Mouse (Mus musculus): ENCODE measurements around the gene Zfp174. TPM values are rescaled to one million over a fixed set of nuclear protein-coding genes. Genes with fewer than 3 reads are reported as not detected.
A peak's percentile ranks its signal among the peaks of the same experiment; 100 is the strongest.
"Not testable (repeated sequence)": the region's sequence is repeated elsewhere in the genome, so short reads cannot be mapped to it uniquely, and the experiment has no call there.

The Zfp174 gene
- 1.9 TPM in 2 replicates for polyA plus RNA-seq (2016; fragmentation: Nextera tagmentation; extraction: Ambion mirVana)

DNA sequence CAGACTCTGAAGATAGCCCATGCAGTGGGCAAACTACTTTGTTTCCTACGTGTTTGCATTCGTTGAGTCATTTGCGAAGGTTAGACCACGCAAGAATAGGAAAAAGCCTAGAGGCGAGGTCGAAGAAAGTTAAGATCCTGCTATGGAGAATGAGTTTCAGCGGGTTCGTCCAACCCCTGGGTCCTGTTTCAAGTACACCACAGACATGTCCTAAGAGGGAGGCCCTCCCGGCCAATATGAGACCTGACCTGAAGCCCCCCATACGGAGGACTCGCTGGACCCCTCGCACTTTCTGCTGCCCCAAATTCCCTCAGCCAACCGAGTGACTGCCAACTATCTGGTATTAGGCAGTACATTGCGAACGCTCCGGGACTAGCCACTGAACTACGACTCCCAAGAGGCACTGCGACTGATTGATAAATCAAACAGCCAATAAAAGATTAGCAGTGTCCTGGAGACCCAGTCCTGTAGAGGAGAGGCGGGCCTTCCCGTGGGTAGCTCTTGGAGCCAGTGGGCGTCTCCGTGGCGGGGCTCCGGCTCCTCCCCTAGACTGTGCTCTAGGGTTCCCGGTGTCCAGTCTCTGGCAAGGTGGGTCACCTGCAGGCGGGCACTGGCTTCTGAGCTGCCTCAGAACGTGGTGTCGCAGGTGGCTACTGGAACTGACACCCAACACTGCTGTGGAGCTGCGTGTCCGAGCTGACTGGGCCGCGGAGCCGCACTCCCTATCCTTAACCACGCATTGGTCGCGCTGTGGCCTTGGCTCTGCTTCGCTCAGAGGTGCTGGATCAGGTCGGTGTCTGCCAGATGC lies at the start of gene Zfp174:
Gene Zfp174, plus strand, starts transcription at position 558 of the 808 bp plus-strand sequence.
- H3K4me3 ChIP-seq (replicated peaks): peak within 1 kb of the TSS; percentile 70
- H3K36me3 ChIP-seq: no peaks in the 10 kb centered on the region
- no peaks in the 10 kb centered on the region; the same call in 1 of the 2 replicates for H3K4me1 ChIP-seq (replicated peaks)
- H3K27me3 ChIP-seq: no peaks in the 10 kb centered on the region
- no peaks in the 10 kb centered on the region for H3K9me3 ChIP-seq
- ATAC-seq (ENCODE audit: insufficient number of reproducible peaks, insufficient read depth, low FRiP score, low TSS enrichment, low read depth): peak; percentile 100
- 4% methylated on average over 38 of the region's 38 CpGs for WGBS
- peak within 1 kb of the TSS; percentile 66 for H3K9ac ChIP-seq (replicated peaks)
- 0 out of 2 replicates have a peak within 1 kb of the TSS, but pooled peaks have one; percentile 31 for H3K27ac ChIP-seq
- peak within 1 kb of the TSS; percentile 63 for H3K4me2 ChIP-seq

DNA sequence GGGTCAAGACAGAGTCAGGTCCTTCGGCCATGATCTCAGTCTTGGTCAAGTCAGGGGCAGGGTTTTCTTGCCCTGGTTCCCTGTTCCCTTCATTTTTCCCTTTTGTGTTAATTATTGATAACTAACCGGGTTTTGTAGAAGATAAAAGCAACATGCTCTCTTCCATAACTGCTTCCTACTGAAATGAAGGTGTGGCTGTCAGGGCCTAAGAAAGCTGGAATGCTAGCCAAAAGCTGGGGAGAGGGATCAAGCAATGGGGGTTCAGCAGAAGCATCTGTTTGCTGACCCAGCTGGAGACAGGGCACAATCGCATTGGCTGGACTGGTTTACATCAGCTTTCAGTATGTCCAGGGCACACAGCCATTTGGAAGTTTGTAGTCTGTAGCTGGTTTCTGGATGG lies 38.9 kb upstream of the Zfp174 start:
- Histone ChIP-seq H3K27ac (no peak overlapping the region), H3K9ac (replicated peaks) (no peak overlapping the region), H3K4me3 (replicated peaks) (no peak overlapping the region), H3K4me2 (no peak overlapping the region), H3K27me3 (no peaks in the 10 kb centered on the region), H3K36me3 (no peaks in the 10 kb centered on the region), H3K9me3 (0 out of 2 replicates have a peak, but pooled peaks cover 5% of the 10 kb centered on the region), H3K4me1 (replicated peaks) (no peaks in the 10 kb centered on the region)
- ATAC-seq (ENCODE audit: insufficient number of reproducible peaks, insufficient read depth, low FRiP score, low TSS enrichment, low read depth): no peak
- 90% methylated on average over 3 of the region's 3 CpGs for WGBS

DNA sequence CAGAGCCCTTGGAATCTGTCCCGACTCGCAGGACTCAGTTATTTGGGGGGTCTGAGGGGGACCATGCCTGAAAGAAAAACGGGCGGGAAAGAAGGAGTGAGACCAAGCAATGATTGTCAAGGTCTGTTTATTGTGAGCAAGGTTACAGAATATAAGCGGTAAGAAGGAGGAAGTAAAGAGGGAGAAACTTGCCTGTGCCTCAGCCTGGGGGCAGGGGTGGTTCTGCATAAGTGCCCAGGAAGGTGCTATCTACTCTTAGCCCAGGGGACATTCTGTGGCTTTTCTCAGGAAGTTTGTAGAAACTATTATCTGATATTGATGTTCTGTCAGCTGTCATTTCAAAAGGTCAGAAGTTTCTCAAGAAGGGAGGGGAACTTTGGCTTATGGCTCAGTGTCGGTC lies 32.4 kb upstream of the Zfp174 start:
- H3K9me3 ChIP-seq; H3K4me3 ChIP-seq (replicated peaks); H3K27ac ChIP-seq; H3K9ac ChIP-seq (replicated peaks); H3K4me2 ChIP-seq; H3K27me3 ChIP-seq; H3K36me3 ChIP-seq; ATAC-seq (ENCODE audit: insufficient number of reproducible peaks, insufficient read depth, low FRiP score, low TSS enrichment, low read depth); H3K4me1 ChIP-seq (replicated peaks): not testable (repeated sequence)
- WGBS: 82% methylated on average over 6 of the region's 6 CpGs

DNA sequence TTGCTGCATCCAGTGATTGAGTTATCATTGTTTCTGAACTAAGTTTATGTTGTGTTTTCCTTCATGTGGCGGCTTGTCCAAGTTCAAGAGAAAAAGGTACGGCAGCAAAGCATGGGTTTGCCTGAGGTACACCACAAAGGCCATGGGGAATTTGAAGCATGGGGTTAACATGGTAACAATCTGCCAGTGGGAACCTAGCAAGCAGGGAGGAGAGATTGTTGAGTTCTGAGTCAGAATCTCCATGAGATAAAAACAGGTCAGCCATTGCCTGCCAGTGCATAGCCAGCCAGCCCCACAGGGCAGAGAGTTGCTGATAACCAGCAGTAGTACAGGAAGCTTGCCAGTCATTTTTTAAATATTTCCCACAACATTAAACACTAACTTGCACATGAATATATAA lies 26.9 kb upstream of the Zfp174 start:
- ATAC-seq (ENCODE audit: insufficient number of reproducible peaks, insufficient read depth, low FRiP score, low TSS enrichment, low read depth): no peak
- Histone ChIP-seq H3K9me3 (no peaks in the 10 kb centered on the region), H3K27me3 (no peaks in the 10 kb centered on the region), H3K4me1 (replicated peaks) (no peaks in the 10 kb centered on the region), H3K4me3 (replicated peaks) (no peak overlapping the region), H3K27ac (no peak overlapping the region), H3K36me3 (no peaks in the 10 kb centered on the region), H3K4me2 (no peak overlapping the region), H3K9ac (replicated peaks) (no peak overlapping the region)
- WGBS: 93% methylated on average over 2 of the region's 2 CpGs

DNA sequence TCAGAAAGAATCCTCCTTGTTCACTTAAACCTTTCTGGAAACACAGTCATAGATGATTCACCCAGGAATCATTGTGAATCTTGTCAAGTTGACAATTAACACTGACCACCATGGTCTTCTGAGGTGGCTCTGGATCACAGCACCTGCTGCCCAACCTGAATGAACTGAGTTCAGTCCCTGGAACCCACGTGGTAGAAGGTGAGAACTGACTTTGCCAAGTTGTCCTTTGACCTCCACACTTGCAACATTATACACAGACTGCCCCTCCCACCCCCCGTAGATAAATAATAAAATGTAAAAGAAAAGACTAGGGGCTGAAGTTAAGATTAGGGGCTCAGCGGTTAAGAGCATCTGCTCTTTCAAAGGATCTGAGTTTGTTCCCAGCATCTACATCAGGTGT lies 19.0 kb upstream of the Zfp174 start:
- H3K9me3 ChIP-seq: peaks cover 3% of the 10 kb centered on the region; the same call in 1 of the 2 replicates
- 56% methylated on average over 3 of the region's 3 CpGs for WGBS
- H3K4me3 ChIP-seq (replicated peaks): no peak overlapping the region
- no peak for ATAC-seq (ENCODE audit: insufficient number of reproducible peaks, insufficient read depth, low FRiP score, low TSS enrichment, low read depth)
- no peaks in the 10 kb centered on the region for H3K36me3 ChIP-seq
- H3K4me1 ChIP-seq (replicated peaks): no peaks in the 10 kb centered on the region
- H3K27me3 ChIP-seq: no peaks in the 10 kb centered on the region
- H3K9ac ChIP-seq (replicated peaks): no peak overlapping the region
- H3K27ac ChIP-seq: no peak overlapping the region
- no peak overlapping the region for H3K4me2 ChIP-seq

DNA sequence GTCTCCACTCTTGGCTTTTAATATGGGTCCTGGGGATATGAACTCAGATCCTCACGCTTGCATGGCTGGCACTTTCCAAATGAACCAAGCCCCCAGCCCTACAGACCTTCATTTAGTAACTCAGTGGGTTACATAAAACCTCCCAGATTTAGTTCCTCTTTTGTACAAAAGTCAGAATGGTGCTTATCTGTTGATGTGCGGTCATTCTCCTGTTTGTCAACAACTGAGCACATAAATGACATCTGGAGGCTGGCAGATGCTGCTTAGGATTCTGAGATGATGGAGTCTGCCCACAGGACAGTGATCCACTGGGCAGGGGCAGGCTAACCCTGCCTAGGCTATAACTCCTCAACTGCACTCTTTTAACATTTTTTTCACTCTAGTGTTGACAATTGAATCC lies 17.3 kb upstream of the Zfp174 start:
- Histone ChIP-seq H3K9me3 (peaks cover 3% of the 10 kb centered on the region; the same call in 1 of the 2 replicates), H3K9ac (replicated peaks) (no peak overlapping the region), H3K36me3 (no peaks in the 10 kb centered on the region), H3K4me3 (replicated peaks) (no peak overlapping the region), H3K4me1 (replicated peaks) (no peaks in the 10 kb centered on the region), H3K4me2 (no peak overlapping the region), H3K27ac (no peak overlapping the region), H3K27me3 (no peaks in the 10 kb centered on the region)
- 85% methylated on average over 2 of the region's 2 CpGs for WGBS
- ATAC-seq (ENCODE audit: insufficient number of reproducible peaks, insufficient read depth, low FRiP score, low TSS enrichment, low read depth): no peak

DNA sequence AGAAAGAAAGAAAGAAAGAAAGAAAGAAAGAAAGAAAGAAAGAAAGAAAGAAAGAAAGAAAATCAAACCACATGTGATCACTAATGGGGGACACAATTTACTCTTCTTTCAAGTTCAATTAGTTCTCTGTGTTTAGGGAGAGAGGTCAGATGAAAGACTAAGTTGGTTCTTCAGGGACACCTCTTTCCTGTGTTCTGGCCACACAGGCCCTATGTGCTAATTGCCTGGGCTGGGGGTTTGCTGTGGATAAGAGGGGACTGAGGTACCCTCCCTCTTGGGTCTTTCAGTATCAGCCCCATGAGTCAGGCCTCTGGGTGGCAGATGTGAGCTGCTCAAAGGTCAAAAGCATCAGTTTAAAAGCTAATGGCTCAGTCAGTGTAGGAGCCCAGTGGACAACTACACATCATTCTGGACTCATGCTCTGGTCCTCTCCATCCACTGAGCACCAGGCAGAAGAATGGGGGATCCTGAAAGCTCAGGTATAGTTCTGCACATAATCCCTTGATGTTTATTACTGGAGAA lies 16.4 kb upstream of the Zfp174 start, which contains the start of gene Olfr15:
Gene Olfr15, plus strand, starts transcription at position 291 of the 522 bp plus-strand sequence.
- Histone ChIP-seq H3K9me3 (peaks cover 3% of the 10 kb centered on the region; the same call in 1 of the 2 replicates), H3K4me1 (replicated peaks) (no peaks in the 10 kb centered on the region), H3K4me2 (no peak within 1 kb of the TSS), H3K9ac (replicated peaks) (no peak within 1 kb of the TSS), H3K27me3 (no peaks in the 10 kb centered on the region), H3K4me3 (replicated peaks) (no peak within 1 kb of the TSS), H3K27ac (no peak within 1 kb of the TSS), H3K36me3 (no peaks in the 10 kb centered on the region)
- no peak for ATAC-seq (ENCODE audit: insufficient number of reproducible peaks, insufficient read depth, low FRiP score, low TSS enrichment, low read depth)

DNA sequence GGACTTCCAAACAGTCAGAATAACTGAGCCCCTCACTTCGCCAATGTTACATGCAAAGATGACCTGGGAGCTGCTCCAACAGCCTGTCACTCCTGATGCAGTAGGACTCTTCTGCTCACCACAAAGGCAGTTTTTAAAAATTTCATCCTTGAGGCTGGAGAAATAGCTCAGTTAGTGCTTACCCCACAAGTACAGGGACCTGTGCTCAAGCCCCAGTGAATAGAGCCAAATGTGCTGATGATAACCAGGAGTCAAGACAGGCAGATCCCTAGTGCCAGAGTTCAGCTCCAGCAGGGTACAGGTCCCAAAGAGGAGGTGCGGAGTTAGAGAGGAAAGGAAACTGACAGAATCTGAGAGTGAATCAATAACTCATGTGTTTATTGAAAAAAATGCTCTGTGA lies 11.6 kb upstream of the Zfp174 start:
- Histone ChIP-seq H3K36me3 (no peaks in the 10 kb centered on the region), H3K27ac (no peak overlapping the region), H3K4me2 (no peak overlapping the region), H3K9ac (replicated peaks) (no peak overlapping the region), H3K4me1 (replicated peaks) (no peaks in the 10 kb centered on the region), H3K27me3 (peaks cover 10% of the 10 kb centered on the region; the same call in 1 of the 2 replicates), H3K4me3 (replicated peaks) (no peak overlapping the region), H3K9me3 (no peaks in the 10 kb centered on the region)
- WGBS: 79% methylated on average over 2 of the region's 2 CpGs
- ATAC-seq (ENCODE audit: insufficient number of reproducible peaks, insufficient read depth, low FRiP score, low TSS enrichment, low read depth): no peak

- no peak overlapping the region for H3K9ac ChIP-seq (replicated peaks)
- no peak overlapping the region for H3K4me2 ChIP-seq
- H3K9me3 ChIP-seq: no peaks in the 10 kb centered on the region
- H3K36me3 ChIP-seq: no peaks in the 10 kb centered on the region
- H3K27me3 ChIP-seq: peaks cover 10% of the 10 kb centered on the region; the same call in 1 of the 2 replicates
- H3K4me1 ChIP-seq (replicated peaks): no peaks in the 10 kb centered on the region
- H3K27ac ChIP-seq: no peak overlapping the region
- 63% methylated on average over 17 of the region's 17 CpGs for WGBS
- no peak overlapping the region for H3K4me3 ChIP-seq (replicated peaks)
- no peak for ATAC-seq (ENCODE audit: insufficient number of reproducible peaks, insufficient read depth, low FRiP score, low TSS enrichment, low read depth)
These were observed 7.7 kb upstream of the Zfp174 start for GRCm38 (mm10) chr16:3839157-3839885.

DNA sequence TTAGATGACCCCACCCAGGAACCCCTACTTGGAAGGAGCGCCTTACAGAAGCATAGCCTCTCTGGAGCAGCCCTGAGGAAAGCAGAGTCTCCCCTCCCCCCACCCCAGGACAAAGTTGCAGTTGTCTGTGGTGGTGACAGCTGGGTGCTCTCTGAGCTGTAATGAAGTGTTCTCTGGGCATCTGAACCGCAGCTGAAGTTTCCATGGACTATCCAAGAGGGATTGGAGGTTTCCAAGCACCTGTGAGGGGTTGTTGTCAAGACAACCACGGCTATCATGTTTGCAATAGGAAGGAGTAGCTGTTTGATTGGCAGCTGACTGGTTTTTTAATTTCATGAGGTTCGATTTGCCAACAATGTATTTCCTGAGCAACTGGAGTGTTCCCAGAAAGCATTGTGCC lies 4.1 kb upstream of the Zfp174 start:
- no peaks in the 10 kb centered on the region for H3K9me3 ChIP-seq
- H3K27me3 ChIP-seq: peaks cover 10% of the 10 kb centered on the region; the same call in 1 of the 2 replicates
- H3K4me2 ChIP-seq: no peak overlapping the region
- H3K27ac ChIP-seq: no peak overlapping the region
- H3K36me3 ChIP-seq: no peaks in the 10 kb centered on the region
- H3K4me1 ChIP-seq (replicated peaks): no peaks in the 10 kb centered on the region; the same call in 1 of the 2 replicates
- no peak overlapping the region for H3K4me3 ChIP-seq (replicated peaks)
- ATAC-seq (ENCODE audit: insufficient number of reproducible peaks, insufficient read depth, low FRiP score, low TSS enrichment, low read depth): no peak
- H3K9ac ChIP-seq (replicated peaks): no peak overlapping the region
- whole genome bisulfite sequencing: 46% methylated on average over 4 of the region's 4 CpGs

DNA sequence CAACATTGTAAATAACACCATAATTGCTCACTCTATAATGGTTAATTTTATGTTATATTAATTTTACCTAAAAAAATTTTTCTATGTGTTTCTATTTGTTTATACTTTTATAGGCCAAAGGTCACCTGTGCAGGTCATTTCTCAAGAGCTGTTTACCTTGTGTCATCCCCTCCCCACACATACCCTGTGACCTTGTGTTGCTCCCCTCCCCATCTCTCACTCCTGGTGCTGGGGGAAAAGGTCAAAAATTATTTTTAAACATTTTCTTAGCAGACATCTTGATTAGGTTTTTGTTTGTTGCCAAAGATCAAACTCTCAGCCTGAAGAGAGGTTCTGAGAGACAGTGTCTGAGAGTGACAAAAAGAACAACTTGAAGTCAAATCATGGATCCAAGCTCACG lies 3.3 kb upstream of the Zfp174 start:
- ATAC-seq (ENCODE audit: insufficient number of reproducible peaks, insufficient read depth, low FRiP score, low TSS enrichment, low read depth): no peak
- Histone ChIP-seq H3K27ac (no peak overlapping the region), H3K9ac (replicated peaks) (no peak overlapping the region), H3K4me2 (no peak overlapping the region), H3K27me3 (peaks cover 8% of the 10 kb centered on the region; the same call in 1 of the 2 replicates), H3K9me3 (no peaks in the 10 kb centered on the region), H3K36me3 (no peaks in the 10 kb centered on the region), H3K4me1 (replicated peaks) (no peaks in the 10 kb centered on the region; the same call in 1 of the 2 replicates), H3K4me3 (replicated peaks) (no peak overlapping the region)
- 59% methylated on average over 1 of the region's 1 CpGs for WGBS
